Mouse (Mus musculus): Measurements from ENCODE around the gene Olfr509.

- TF ChIP-seq CTCF (IDR thresholded peaks at IDR 0.05; ENCODE audit: low read depth): no peak
- TF ChIP-seq EP300 (optimal IDR thresholded peaks at IDR 0.05): no peak
Observed at GRCm38 (mm10) chr7:108662419-108662818, 10.7 kb upstream of the Olfr509 start.

All from stomach, postnatal 0 days (tissue).